Mouse (Mus musculus) liver, embryonic 16.5 days (tissue): ENCODE data around the gene H1foo. TPM values are rescaled to one million over a fixed set of nuclear protein-coding genes. Genes with fewer than 3 reads are reported as not detected.

Source experiments
- ATAC-seq: fragments of 200-750 bp; cut with Nextera tagmentation; 2 replicates; pipeline ENCODE4 v1.8.0; 2017; ENCODE audit warnings: low read depth, mild to moderate bottlenecking, moderate number of reproducible peaks, moderate library complexity
- H3K27ac ChIP-seq: fragments of 300-500 bp; sonication (generic); 2 replicates; pipeline ENCODE4 v1.5.1; 2014; ENCODE audit warnings: mild to moderate bottlenecking, low read length
- H3K27me3 ChIP-seq: fragments of 300-500 bp; sonication (generic); 2 replicates; pipeline ENCODE4 v1.6.1; 2014; ENCODE audit warnings: low read depth, low read length, mixed read lengths; ENCODE audit not compliant: control insufficient read depth, insufficient read depth
- H3K36me3 ChIP-seq: fragments of 300-500 bp; sonication (generic); 2 replicates; pipeline ENCODE4 v1.6.1; 2014; ENCODE audit warnings: mild to moderate bottlenecking; ENCODE audit not compliant: control insufficient read depth, insufficient read depth
- H3K4me1 ChIP-seq: fragments of 300-500 bp; sonication (generic); 2 replicates; pipeline ENCODE4 v1.6.1; 2014; ENCODE audit warnings: low read depth, low read length, mixed read lengths; ENCODE audit not compliant: control insufficient read depth
- H3K4me2 ChIP-seq: fragments of 300-500 bp; sonication (generic); 2 replicates; pipeline ENCODE4 v1.6.1; 2014; ENCODE audit warnings: low read depth, low read length, mixed read lengths
- H3K4me3 ChIP-seq: fragments of 300-500 bp; sonication (generic); 2 replicates; pipeline ENCODE4 v1.5.1; 2014; ENCODE audit warnings: low read depth, mild to moderate bottlenecking, low read length
- H3K9ac ChIP-seq: fragments of 300-500 bp; sonication (generic); 2 replicates; pipeline ENCODE4 v1.6.1; 2014; ENCODE audit warnings: low read depth, low read length
- H3K9me3 ChIP-seq: fragments of 300-500 bp; sonication (generic); replicated peaks from 2 replicates; pipeline ENCODE4 v1.6.1; 2016; ENCODE audit warnings: low read length; ENCODE audit not compliant: control insufficient read depth
- whole genome bisulfite sequencing: fragments of 180-500 bp; shearing (Covaris S2); extraction: QIAGEN DNeasy Blood & Tissue Kit; methylation state at CpG from one replicate; pipeline ENCODE4 v1.1.7; 2014; ENCODE audit not compliant: insufficient replicate concordance; 5-methylcytosine and 5-hydroxymethylcytosine counted together
- polyA plus RNA-seq: library from polyadenylated mRNA; unstranded; fragments of >200 nt; fragmentation: Nextera tagmentation; extraction: Ambion mirVana; gene quantifications from 2 replicates; pipeline ENCODE4 v1.2.1, GENCODE M21; 2015

H1foo gene
- polyA plus RNA-seq, 1 experiment from 2014 or later, result not detected

DNA sequence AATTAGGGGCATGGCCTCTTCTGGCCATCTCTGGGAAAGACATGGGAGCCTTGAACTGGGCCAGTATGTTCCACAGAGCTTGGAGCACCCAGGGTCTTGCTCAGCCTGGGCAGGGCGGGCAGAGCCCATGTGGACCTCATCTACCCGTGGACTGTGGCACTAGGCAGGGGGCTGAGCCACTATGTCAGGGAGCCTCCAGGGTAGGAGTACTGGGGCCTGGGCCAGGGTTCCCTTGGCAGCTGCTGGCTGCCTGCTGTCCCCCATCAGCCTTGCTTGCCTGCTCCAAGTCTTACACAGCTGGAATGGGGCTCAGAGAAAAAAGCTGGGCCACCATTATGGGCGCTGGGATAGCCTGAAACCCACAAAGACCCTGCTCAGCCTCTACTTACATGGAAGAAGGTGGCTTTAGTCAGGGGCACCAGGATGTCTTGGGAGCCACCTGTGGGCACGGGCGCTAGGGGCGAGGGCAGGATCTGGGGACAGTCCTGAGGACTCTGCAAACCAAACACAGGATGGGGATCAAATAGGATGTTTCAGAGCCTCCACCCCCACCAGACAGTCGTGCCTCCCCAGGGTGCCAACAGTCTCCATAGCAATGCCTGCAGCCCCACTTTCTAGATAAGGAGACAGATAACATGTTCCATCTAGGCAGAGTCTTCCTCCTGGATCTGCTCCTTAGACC is 27.5 kb downstream of the H1foo start:
- no peak for ATAC-seq
- no peaks in the 10 kb centered on the region for H3K9me3 ChIP-seq
- 55% methylated on average over 7 of the region's 7 CpGs for WGBS
- no peak overlapping the region for H3K9ac ChIP-seq
- no peaks in the 10 kb centered on the region for H3K36me3 ChIP-seq
- no peaks in the 10 kb centered on the region; the same call in none of the 2 replicates for H3K4me1 ChIP-seq
- H3K27me3 ChIP-seq, result no peaks in the 10 kb centered on the region
- H3K4me2 ChIP-seq, result no peak overlapping the region
- no peak overlapping the region for H3K4me3 ChIP-seq
- no peak overlapping the region for H3K27ac ChIP-seq

DNA sequence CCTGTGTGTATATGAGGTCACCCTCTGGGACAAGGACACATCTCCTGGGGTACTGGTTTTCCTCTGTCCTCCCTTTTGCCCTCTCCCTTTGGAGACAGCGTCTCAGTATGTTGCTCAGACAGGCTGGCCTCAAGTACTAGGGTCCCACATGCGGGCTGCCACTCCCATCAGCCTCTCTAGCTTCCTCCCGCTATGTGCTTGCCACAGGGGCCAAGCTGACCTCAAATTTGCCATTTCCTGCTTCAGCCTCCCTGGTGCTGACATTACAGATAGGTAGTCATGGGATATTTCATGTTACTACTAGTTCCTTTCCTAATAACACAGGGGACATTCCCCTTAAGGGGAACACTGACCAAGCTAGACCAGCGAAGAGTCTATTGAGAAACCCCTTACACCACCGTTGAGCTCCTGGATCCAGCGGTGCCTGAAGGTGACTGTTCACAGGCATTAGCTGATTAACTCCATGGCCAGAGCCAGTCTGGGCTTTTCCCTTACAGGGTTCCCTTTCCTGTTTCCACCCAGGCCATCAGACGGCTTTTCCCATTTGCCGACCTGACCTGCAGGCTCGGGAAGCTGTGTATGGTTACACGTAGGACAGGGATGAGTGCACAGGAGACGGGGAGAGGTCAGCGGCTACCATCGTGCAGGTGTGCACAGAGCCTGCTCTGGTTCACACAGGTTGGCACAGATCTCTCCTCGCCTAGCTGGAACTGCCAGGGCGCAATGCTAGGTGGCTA is 28.6 kb downstream of the H1foo start:
- 65% methylated on average over 15 of the region's 15 CpGs for WGBS
- H3K27ac ChIP-seq, result no peak overlapping the region

DNA sequence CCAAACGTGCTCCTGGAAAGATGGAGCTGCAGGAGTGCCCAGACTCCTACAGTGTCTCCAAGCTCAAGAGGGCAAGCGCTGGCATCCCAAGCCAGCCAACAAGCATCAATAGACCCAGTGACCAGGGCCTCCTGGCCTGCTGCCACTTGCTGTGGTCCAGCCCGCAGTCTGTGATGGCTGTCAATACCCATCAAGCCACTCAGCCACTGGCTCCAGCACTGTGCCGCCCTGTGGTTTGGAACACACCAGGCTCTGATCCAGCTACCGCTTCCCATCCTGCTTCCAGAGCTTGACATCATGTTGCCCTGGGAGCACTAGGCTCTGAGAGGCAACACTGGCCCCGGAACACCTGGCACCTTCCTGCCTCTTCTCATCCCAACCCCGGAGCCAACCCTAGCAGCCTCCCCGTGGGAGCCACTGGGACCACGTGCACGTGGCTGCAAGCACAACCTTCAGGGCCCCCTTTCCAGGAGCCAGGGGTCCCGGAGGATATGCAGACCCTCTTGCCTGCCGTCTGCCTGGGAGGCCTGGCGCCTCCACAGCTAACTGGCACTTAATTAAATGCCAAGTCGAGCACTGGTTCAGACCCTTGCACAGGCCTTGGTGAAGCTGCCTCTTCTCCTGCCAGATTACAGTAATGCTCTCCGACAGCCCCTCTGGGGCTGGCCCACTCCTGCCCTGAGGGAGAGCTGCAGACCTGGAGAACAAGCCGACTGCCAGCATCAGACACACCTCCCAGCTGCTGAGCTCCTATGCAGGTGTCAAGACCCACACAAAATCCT is 29.3 kb downstream of the H1foo start:
- H3K4me1 ChIP-seq, result no peaks in the 10 kb centered on the region; the same call in 1 of the 2 replicates
- H3K4me2 ChIP-seq, result no peak overlapping the region
- 70% methylated on average over 16 of the region's 16 CpGs for WGBS
- H3K9ac ChIP-seq, result no peak overlapping the region
- no peaks in the 10 kb centered on the region for H3K9me3 ChIP-seq
- no peak for ATAC-seq
- H3K27ac ChIP-seq, result no peak overlapping the region
- no peaks in the 10 kb centered on the region for H3K36me3 ChIP-seq
- no peaks in the 10 kb centered on the region for H3K27me3 ChIP-seq
- H3K4me3 ChIP-seq, result no peak overlapping the region

More for the DNA sequence above, 28.6 kb downstream of the H1foo start:
- Histone ChIP-seq H3K9ac (no peak overlapping the region), H3K27me3 (no peaks in the 10 kb centered on the region), H3K4me2 (no peak overlapping the region), H3K9me3 (no peaks in the 10 kb centered on the region), H3K4me3 (no peak overlapping the region), H3K36me3 (no peaks in the 10 kb centered on the region), H3K4me1 (no peaks in the 10 kb centered on the region; the same call in none of the 2 replicates)
- ATAC-seq, result no peak

GRCm38 (mm10) chr6:115975606-115976005 is 30.9 kb downstream of the H1foo start:
- no peak overlapping the region for H3K4me3 ChIP-seq
- H3K27ac ChIP-seq, result no peak overlapping the region
- H3K9ac ChIP-seq, result no peak overlapping the region
- no peaks in the 10 kb centered on the region; the same call in 1 of the 2 replicates for H3K4me1 ChIP-seq
- no peaks in the 10 kb centered on the region for H3K36me3 ChIP-seq
- no peak for ATAC-seq
- WGBS, result 62% methylated on average over 8 of the region's 8 CpGs
- H3K9me3 ChIP-seq, result no peaks in the 10 kb centered on the region
- no peaks in the 10 kb centered on the region for H3K27me3 ChIP-seq
- H3K4me2 ChIP-seq, result no peak overlapping the region

DNA sequence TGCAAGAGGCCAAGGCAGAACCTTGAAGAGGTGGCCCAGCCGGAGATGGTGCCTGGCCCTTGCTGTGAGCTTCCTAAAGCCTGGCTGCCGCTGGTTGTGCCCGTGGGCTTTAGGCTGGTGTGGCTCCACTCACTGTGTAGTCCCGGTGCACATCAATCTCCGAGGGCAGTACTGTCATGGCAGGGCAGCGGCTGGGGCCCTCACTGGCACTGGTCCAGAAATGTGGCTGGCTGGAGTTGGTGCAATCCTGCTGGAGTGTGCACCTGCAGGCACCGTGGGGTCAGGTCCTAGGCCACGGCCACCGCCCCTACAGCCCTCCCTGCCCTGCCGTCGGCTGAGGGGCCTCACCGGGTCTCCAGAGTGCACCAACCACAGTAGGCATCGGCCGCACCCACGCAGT is 33.1 kb downstream of the H1foo start:
- Histone ChIP-seq H3K27ac (no peak overlapping the region), H3K9me3 (no peaks in the 10 kb centered on the region), H3K4me3 (no peak overlapping the region), H3K4me1 (no peaks in the 10 kb centered on the region; the same call in 1 of the 2 replicates), H3K27me3 (no peaks in the 10 kb centered on the region), H3K36me3 (no peaks in the 10 kb centered on the region), H3K9ac (no peak overlapping the region), H3K4me2 (no peak overlapping the region)
- WGBS, result 72% methylated on average over 15 of the region's 15 CpGs
- no peak for ATAC-seq

GRCm38 (mm10) chr6:115978596-115978995 is 33.9 kb downstream of the H1foo start:
- no peak for ATAC-seq
- no peak overlapping the region for H3K9ac ChIP-seq
- no peak overlapping the region for H3K4me3 ChIP-seq
- H3K4me1 ChIP-seq, result no peaks in the 10 kb centered on the region; the same call in 1 of the 2 replicates
- no peaks in the 10 kb centered on the region for H3K9me3 ChIP-seq
- no peak overlapping the region for H3K27ac ChIP-seq
- no peak overlapping the region for H3K4me2 ChIP-seq
- 66% methylated on average over 8 of the region's 8 CpGs for WGBS
- no peaks in the 10 kb centered on the region for H3K27me3 ChIP-seq
- no peaks in the 10 kb centered on the region for H3K36me3 ChIP-seq

DNA sequence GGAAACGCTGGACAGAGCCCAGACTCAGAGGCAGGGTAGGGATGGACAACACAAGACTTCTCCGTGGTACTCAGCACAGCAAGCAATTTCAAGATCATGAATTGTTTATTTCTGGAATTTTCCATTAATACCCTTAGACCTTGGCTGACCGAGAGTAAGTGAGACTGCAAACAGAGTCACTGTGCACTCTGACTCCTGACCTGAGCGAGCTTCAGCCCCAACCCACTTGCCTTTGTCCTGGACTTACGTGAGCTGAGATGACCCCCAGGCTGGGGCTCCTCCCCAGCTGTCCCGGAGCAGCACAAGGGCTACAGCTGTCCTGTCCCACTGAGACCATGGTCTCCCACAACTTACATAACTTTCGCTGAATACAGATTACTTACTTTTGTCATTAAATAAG is 38.2 kb downstream of the H1foo start:
- Histone ChIP-seq H3K9me3 (no peaks in the 10 kb centered on the region), H3K4me1 (no peaks in the 10 kb centered on the region), H3K27me3 (no peaks in the 10 kb centered on the region), H3K9ac (no peak overlapping the region), H3K4me3 (no peak overlapping the region), H3K27ac (no peak overlapping the region), H3K36me3 (no peaks in the 10 kb centered on the region), H3K4me2 (no peak overlapping the region)
- no peak for ATAC-seq
- 52% methylated on average over 7 of the region's 7 CpGs for WGBS

DNA sequence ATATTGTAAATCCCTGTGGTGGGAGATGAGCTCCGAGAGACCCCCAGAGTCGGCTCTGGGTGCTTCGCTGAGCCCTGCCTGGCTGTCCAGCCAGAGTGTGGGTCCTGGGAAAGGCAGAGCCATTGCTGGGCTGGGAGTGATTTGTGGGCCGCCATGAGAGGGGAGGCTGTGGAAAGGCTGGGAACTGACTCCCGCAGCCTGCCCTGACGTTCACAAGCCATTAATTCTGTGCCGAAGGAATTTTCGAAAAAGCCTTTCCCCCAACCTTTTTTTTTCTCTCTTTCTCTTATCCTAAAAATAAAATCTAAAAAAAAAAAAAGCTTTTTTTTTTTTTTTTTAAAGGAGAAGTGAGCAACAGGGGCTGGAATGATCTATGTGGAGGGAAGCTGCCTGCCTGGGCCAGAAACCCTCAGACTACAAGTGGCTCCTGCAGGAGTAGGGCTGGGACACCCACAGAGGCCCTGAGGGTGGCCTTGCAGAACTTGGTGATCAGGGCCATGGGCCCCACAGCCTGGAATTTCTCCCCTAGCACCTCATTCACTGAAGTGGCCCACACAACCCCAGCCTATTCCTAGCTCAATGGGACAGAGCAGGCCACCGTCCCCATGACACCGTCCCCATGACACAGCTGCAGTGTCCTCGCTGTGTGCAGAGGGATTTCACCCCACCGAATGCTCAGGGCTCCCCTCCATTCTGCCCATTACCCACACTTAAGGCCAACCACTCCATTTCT is 38.7 kb downstream of the H1foo start:
- no peak overlapping the region for H3K4me2 ChIP-seq
- WGBS, result 72% methylated on average over 12 of the region's 12 CpGs
- H3K4me1 ChIP-seq, result no peaks in the 10 kb centered on the region
- no peak overlapping the region for H3K27ac ChIP-seq
- no peaks in the 10 kb centered on the region for H3K36me3 ChIP-seq
- no peak for ATAC-seq
- H3K27me3 ChIP-seq, result no peaks in the 10 kb centered on the region
- H3K9me3 ChIP-seq, result no peaks in the 10 kb centered on the region
- H3K9ac ChIP-seq, result no peak overlapping the region
- H3K4me3 ChIP-seq, result no peak overlapping the region
